Mouse (Mus musculus) bone marrow, adult 2 months (tissue): ENCODE data around the gene Plet1.

Experiments used
- CTCF ChIP-seq: fragments of 200-500 bp; IDR thresholded peaks from 2 replicates; pipeline ENCODE4 v1.5.1; 2011; ENCODE audit warnings: low read length, control low read depth; ENCODE audit not compliant: control insufficient read depth, insufficient read depth
- POLR2A ChIP-seq: fragments of 200-500 bp; IDR thresholded peaks from 2 replicates; pipeline ENCODE4 v1.6.1; 2011; ENCODE audit warnings: low read depth, mild to moderate bottlenecking, control low read depth, low read length, borderline replicate concordance; ENCODE audit not compliant: control insufficient read depth

DNA sequence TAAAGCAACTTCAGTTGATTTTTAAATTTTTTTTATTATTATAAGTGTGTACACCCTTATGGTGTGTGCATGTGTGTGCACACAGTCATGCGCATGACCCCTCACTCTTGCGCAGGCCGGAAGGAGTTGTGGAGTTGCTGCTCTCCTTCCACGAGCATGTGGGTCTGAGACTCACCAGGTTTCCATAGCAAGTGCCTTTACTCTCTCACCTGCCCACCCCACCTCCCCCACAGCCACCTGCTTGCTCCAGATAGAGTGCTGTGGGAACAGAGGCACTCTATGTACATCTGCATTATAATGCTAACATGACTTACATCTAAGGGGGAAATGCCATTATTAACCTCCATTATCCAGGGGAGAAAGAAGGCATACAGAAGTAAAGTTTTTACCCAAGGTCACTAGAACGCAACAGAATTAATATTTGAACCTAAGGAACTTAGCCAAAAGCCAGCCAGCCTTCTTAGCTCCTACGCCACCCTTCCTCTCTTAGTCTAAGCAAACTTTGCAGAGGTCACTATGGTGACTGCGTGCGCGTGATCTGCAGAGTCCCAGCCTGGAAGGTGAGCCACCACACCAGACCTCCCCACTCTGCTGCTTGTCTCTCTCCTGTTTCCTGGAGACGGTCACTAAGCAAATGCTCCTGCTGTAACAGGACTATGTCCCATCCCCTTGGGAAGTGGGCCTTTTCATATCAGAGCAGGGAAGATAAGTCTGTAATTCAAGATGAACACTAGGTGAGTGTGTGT, 1.3 kb downstream of the Plet1 start:
- no peak for TF ChIP-seq POLR2A
- no peak for TF ChIP-seq CTCF
